Mouse (Mus musculus) olfactory bulb, adult 2 months (tissue): ENCODE measurements around the gene B3galnt2. TPM values are rescaled to one million over a fixed set of nuclear protein-coding genes. Genes with fewer than 3 reads are reported as not detected.

Source experiments
- H3K27ac ChIP-seq: fragments of 200-500 bp; 2 replicates; pipeline ENCODE4 v1.5.1; 2012; ENCODE audit warnings: low read depth, low read length; ENCODE audit not compliant: insufficient read depth
- H3K4me1 ChIP-seq: fragments of 200-500 bp; 2 replicates; pipeline ENCODE4 v1.6.1; 2012; ENCODE audit warnings: low read length; ENCODE audit not compliant: control insufficient read depth, insufficient read depth
- H3K4me3 ChIP-seq: fragments of 200-500 bp; 2 replicates; pipeline ENCODE4 v1.5.1; 2012; ENCODE audit warnings: mild to moderate bottlenecking, low read depth, low read length, moderate library complexity; ENCODE audit not compliant: insufficient read depth
- CTCF ChIP-seq: fragments of 200-500 bp; IDR thresholded peaks from 2 replicates; pipeline ENCODE4 v1.5.1; 2012; ENCODE audit warnings: low read depth, mild to moderate bottlenecking, low read length, moderate library complexity; ENCODE audit not compliant: insufficient read depth
- POLR2A ChIP-seq: fragments of 200-500 bp; IDR thresholded peaks from 2 replicates; pipeline ENCODE4 v1.6.1; 2012; ENCODE audit warnings: mild to moderate bottlenecking, low read depth, low read length, moderate library complexity; ENCODE audit not compliant: insufficient read depth
- WGBS: fragments of 180-500 bp; shearing (Covaris S2); methylation state at CpG from one replicate; pipeline ENCODE4 v1.1.7; 2018; 5-methylcytosine and 5-hydroxymethylcytosine counted together
- polyA plus RNA-seq: library from polyadenylated mRNA; stranded (reverse); fragments of >200 nt; gene quantifications from 2 replicates; pipeline ENCODE4 v1.2.4, GENCODE M21; 2012; ENCODE audit warnings: low replicate concordance; ENCODE audit not compliant: missing spikeins, insufficient read depth, insufficient read length

Gene B3galnt2
- polyA plus RNA-seq, 1 experiment, result not detected

- no peak overlapping the region for H3K4me3 ChIP-seq
- TF ChIP-seq POLR2A, result no peak
- TF ChIP-seq CTCF, result no peak
- no peak overlapping the region for H3K27ac ChIP-seq
- peaks cover 3% of the 10 kb centered on the region for H3K4me1 ChIP-seq
These were observed 89.6 kb downstream of the B3galnt2 start for GRCm38 (mm10) chr13:14043851-14044250.

GRCm38 (mm10) chr13:14044521-14044920, 90.3 kb downstream of the B3galnt2 start:
- WGBS, result 79% methylated on average over 2 of the region's 2 CpGs
- TF ChIP-seq CTCF (no peak), POLR2A (no peak)
- H3K4me3 ChIP-seq, result no peak overlapping the region
- peaks cover 3% of the 10 kb centered on the region for H3K4me1 ChIP-seq
- H3K27ac ChIP-seq, result no peak overlapping the region

Other genes with a start within 250 kb of the B3galnt2 start
- 369 and 482 TPM in 2 replicates for gene Gng4, start 170.4 kb upstream of the B3galnt2 start, polyA plus RNA-seq
- gene Tbce, start 85.2 kb downstream of the B3galnt2 start, polyA plus RNA-seq, result not detected in 2 replicates
- gene Arid4b, start 108.8 kb downstream of the B3galnt2 start, polyA plus RNA-seq, result not detected in 2 replicates
- gene Ggps1, start 109.0 kb downstream of the B3galnt2 start, polyA plus RNA-seq, result 366 TPM in 1 of 2 replicates, not detected in the other